Mouse (Mus musculus): ENCODE measurements at regions not wholly inside any gene's neighbourhood (a gene's known extent, or its start where the extent isn't known, plus 50 kb on each side); places are given as distances from the start of the nearest gene placed in this dataset.

DNA sequence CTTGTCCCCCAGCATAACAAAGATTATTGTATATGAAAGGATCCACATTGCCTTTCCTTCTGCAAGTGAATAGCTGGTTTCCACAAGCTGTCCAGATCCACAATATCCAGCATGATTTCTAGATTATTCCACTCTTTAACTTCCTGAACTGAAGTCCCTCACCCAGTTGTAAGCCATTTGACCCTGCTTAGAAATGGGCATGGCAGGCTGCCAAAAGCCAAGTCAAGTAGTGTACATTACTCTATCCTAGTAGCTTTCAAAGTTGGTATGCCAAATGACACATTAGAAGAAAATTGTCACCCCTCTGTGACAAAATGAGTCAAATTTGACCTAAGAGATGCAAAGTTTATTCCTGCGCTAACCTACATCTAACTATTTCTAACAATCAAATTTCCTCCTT is 300.6 kb downstream of the Pcsk1 start:
- TF ChIP-seq POLR2A (IDR thresholded peaks at IDR 0.05; ENCODE audit: insufficient read length, low read depth) (no peak), E2F4 (IDR thresholded peaks at IDR 0.05; ENCODE audit: insufficient read depth) (no peak), CEBPB (IDR thresholded peaks at IDR 0.05; ENCODE audit: insufficient read depth, poor library complexity, severe bottlenecking) (no peak), MAX (IDR thresholded peaks at IDR 0.05; ENCODE audit: low read depth) (no peak), TCF3 (IDR thresholded peaks at IDR 0.05; ENCODE audit: insufficient read length, low read depth) (no peak), TCF12 (IDR thresholded peaks at IDR 0.05; ENCODE audit: insufficient read depth, poor library complexity, severe bottlenecking) (no peak), MYOD1 (IDR thresholded peaks at IDR 0.05; ENCODE audit: control insufficient read depth in 1 of 3, insufficient read length in 2 of 3, low read depth in 2 of 3) (no peak), POLR2AphosphoS2 (IDR thresholded peaks at IDR 0.05; ENCODE audit: insufficient read length, low read depth) (no peak), MYOG (IDR thresholded peaks at IDR 0.05; ENCODE audit: control insufficient read depth in 1 of 3, insufficient read depth in 1 of 3, insufficient read length in 2 of 3, low read depth in 2 of 3) (no peak), USF1 (IDR thresholded peaks at IDR 0.05; ENCODE audit: low read depth) (no peak)
